Mouse (Mus musculus): ENCODE results near the gene Bmi1. TPM values are rescaled to one million over a fixed set of nuclear protein-coding genes. Genes with fewer than 3 reads are reported as not detected.
A peak's percentile ranks its signal among the peaks of the same experiment; 100 is the strongest.

Bmi1 gene
- polyA plus RNA-seq, 1 experiment from 2014 or later: 29.0 TPM

DNA sequence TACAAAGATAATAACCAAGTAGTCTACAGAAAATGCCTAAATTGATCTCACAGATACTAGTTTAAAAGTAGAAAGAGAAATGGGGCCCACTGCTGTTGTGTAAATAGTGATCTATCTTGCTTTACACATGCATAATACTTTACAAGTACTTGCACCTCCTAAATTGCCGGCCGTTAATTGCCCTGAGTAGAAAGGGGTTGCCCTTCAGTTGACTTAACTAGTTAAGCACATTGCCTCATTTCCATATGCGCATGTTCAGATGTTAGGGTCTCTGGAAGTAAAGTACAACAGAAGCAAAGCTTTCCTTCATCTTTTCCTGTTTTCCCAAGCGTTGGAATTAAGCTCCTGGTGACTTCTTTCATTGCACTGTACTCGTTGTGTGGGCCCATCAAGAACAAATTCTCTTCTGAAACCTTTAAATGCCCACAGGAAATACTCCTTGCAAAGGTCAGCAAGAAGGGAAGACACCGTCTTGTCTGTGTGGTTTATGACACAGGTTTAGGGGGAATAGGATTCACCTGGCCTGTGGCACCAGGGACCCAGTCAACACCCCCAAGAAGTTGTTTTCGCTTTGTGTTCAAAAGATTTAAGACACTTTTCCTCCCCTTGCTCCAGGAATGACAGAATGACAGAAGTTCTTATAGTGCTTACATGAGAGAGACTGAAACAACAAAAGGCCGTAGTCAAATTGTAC is 10.2 kb downstream of the Bmi1 start:
- ATAC-seq (replicated peaks; ENCODE audit: low FRiP score, low read depth) (no peak), DNase-seq (ENCODE audit: low spot score) (no peak)
- peaks cover 4% of the 10 kb centered on the region; the same call in 1 of the 2 replicates for H3K36me3 ChIP-seq (ENCODE audit: insufficient read depth, low read length)
- WGBS: 69% methylated on average over 8 of the region's 8 CpGs
- no peak overlapping the region for H3K4me3 ChIP-seq (replicated peaks; ENCODE audit: low read depth, low read length)
- peaks cover 16% of the 10 kb centered on the region; the same call in 1 of the 2 replicates for H3K4me1 ChIP-seq (replicated peaks; ENCODE audit: insufficient read depth, low read length)
- H3K9me3 ChIP-seq (replicated peaks; ENCODE audit: low read length): no peaks in the 10 kb centered on the region
- no peak for TF ChIP-seq CTCF (IDR thresholded peaks at IDR 0.05; ENCODE audit: low read depth)
- peaks cover 35% of the 10 kb centered on the region for H3K27me3 ChIP-seq (ENCODE audit: insufficient read depth, low read length)
- H3K4me2 ChIP-seq (ENCODE audit: low read length): no peak overlapping the region
- H3K9ac ChIP-seq (ENCODE audit: low read depth, low read length): no peak overlapping the region
- no peak overlapping the region for H3K27ac ChIP-seq

DNA sequence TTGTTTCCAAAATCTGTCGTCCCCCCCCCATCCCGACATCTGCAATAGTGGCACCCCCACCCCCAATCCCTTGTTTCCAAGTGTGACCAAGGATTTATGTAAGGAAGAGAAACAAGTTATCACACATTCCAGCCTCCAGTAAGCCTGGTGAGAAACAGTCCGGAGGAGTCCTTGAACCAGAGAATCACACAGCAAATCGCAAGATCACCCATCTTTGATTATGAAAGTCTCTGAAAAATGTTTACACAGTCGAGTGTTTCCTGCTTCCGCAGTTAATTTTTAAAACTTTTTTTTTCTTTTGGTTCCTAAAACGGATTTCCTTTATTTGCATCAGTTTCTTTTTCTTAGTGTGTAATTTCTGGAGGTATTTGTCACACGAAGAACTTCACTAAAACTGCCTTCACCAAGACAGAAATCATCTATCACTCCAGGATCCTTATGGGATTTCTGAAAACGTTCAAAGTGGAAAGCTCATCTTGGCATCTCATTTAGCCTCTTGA is 10.9 kb downstream of the Bmi1 start:
- WGBS: 16% methylated on average over 9 of the region's 9 CpGs
- Histone ChIP-seq H3K27ac (no peak overlapping the region), H3K27me3 (ENCODE audit: insufficient read depth, low read length) (peaks cover 42% of the 10 kb centered on the region), H3K9me3 (replicated peaks; ENCODE audit: low read length) (no peaks in the 10 kb centered on the region), H3K36me3 (ENCODE audit: insufficient read depth, low read length) (peaks cover 4% of the 10 kb centered on the region; the same call in 1 of the 2 replicates), H3K9ac (ENCODE audit: low read depth, low read length) (no peak overlapping the region), H3K4me1 (replicated peaks; ENCODE audit: insufficient read depth, low read length) (peaks cover 16% of the 10 kb centered on the region; the same call in 1 of the 2 replicates), H3K4me2 (ENCODE audit: low read length) (no peak overlapping the region), H3K4me3 (replicated peaks; ENCODE audit: low read depth, low read length) (no peak overlapping the region)
- DNase-seq (ENCODE audit: low spot score) (no peak), ATAC-seq (replicated peaks; ENCODE audit: low FRiP score, low read depth) (no peak)
- TF ChIP-seq CTCF (IDR thresholded peaks at IDR 0.05; ENCODE audit: low read depth): no peak

DNA sequence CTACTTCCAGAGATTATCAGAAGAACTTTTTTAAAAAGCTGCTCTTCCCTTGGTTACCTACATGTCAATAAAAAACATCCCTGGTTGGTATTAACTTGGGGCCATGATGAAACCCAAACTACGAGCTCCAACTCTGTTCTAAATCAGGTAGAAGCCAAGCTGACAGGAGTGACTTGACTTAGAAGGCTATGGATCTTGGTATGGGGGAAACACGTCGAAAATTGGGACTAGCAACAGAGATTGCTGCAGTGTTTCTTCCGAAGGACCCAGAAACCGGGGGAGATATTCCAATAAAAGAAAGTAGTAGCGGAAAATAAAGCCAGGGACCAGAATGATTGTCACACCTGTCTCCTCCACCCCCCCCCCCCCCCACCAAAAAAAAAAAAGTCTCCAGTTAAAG is 11.5 kb downstream of the Bmi1 start:
- H3K4me2 ChIP-seq (ENCODE audit: low read length): peak overlapping the region; percentile 83
- no peaks in the 10 kb centered on the region for H3K9me3 ChIP-seq (replicated peaks; ENCODE audit: low read length)
- H3K4me3 ChIP-seq (replicated peaks; ENCODE audit: low read depth, low read length): peak overlapping the region; percentile 45; the same call in 1 of the 2 replicates
- ATAC-seq (replicated peaks; ENCODE audit: low FRiP score, low read depth) (no peak), DNase-seq (ENCODE audit: low spot score) (no peak)
- no peak for TF ChIP-seq CTCF (IDR thresholded peaks at IDR 0.05; ENCODE audit: low read depth)
- H3K4me1 ChIP-seq (replicated peaks; ENCODE audit: insufficient read depth, low read length): peaks cover 16% of the 10 kb centered on the region; the same call in 1 of the 2 replicates
- H3K27ac ChIP-seq: no peak overlapping the region
- 11% methylated on average over 6 of the region's 6 CpGs for WGBS
- no peak overlapping the region for H3K9ac ChIP-seq (ENCODE audit: low read depth, low read length)
- H3K27me3 ChIP-seq (ENCODE audit: insufficient read depth, low read length): peaks cover 48% of the 10 kb centered on the region
- peaks cover 4% of the 10 kb centered on the region; the same call in 1 of the 2 replicates for H3K36me3 ChIP-seq (ENCODE audit: insufficient read depth, low read length)

DNA sequence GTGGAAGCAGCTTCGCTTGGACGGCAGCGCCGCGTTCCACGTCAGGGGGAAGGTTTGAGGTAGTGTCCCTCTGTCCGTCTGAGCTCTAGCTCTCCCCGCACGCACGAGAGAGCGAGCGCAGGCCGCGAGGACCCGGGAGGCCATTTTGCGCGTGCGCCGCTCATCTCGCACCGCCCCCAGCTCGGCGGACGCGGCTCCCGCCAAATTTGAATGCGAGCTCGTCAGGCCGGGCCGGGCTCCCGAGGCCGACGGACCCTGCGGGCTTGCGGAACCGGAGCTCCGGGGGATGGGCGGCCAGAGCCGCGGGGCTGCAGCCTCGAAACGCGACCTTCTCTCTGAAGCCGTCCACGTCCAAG is 11.9 kb downstream of the Bmi1 start:
- Histone ChIP-seq H3K27me3 (ENCODE audit: insufficient read depth, low read length) (peaks cover 48% of the 10 kb centered on the region), H3K27ac (no peak overlapping the region), H3K36me3 (ENCODE audit: insufficient read depth, low read length) (peaks cover 4% of the 10 kb centered on the region; the same call in 1 of the 2 replicates), H3K4me3 (replicated peaks; ENCODE audit: low read depth, low read length) (peak overlapping the region; percentile 45), H3K9ac (ENCODE audit: low read depth, low read length) (no peak overlapping the region), H3K4me2 (ENCODE audit: low read length) (peak overlapping the region; percentile 83), H3K9me3 (replicated peaks; ENCODE audit: low read length) (no peaks in the 10 kb centered on the region), H3K4me1 (replicated peaks; ENCODE audit: insufficient read depth, low read length) (peaks cover 16% of the 10 kb centered on the region; the same call in 1 of the 2 replicates)
- DNase-seq (ENCODE audit: low spot score): peak; percentile 74
- peak; percentile 69; the same call in 1 of the 2 replicates for ATAC-seq (replicated peaks; ENCODE audit: low FRiP score, low read depth)
- no peak for TF ChIP-seq CTCF (IDR thresholded peaks at IDR 0.05; ENCODE audit: low read depth)
- under 1% methylated on average over 37 of the region's 45 CpGs for WGBS

DNA sequence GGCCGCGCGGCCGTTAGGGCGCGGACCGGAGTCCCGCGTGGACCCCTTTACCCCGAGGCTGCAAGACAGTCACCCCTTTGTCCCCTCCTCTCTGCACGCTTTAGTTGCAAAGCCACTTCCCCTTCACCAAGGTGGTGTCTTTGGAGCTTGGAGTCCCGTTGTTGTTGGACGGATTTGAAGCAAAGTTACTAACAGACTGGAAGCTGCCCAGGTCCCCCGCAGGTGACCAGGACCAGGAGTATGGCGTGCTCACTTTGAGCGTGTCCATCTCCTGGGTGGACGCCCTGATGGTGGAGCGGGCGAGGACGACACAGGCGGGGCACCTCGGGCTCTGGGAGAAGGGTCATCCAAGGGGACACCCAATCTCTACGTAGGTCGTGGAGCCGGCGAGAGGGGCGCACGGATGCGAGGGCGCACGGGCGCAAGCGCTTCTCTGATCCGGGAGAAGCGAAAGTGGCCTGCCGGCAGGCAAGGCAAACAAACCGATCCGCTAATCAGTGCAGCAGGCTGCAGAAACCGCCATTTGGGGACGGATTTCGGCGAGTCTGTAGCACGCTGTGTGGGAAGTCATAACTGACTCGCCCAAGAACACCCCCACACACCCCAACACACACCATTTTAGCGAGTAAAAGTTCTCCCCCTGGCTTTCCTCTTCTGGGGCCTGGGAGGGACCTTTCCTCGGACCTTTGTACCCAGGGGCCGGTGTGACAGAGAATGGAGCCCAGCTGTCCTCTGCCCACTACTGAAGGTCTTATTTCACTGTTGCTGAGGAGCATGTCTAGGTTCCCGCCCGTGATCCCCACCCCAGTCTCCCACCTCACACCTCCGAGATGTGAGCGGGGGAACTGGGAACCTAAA is 12.5 kb downstream of the Bmi1 start:
- no peak for TF ChIP-seq CTCF (IDR thresholded peaks at IDR 0.05; ENCODE audit: low read depth)
- H3K9me3 ChIP-seq (replicated peaks; ENCODE audit: low read length): no peaks in the 10 kb centered on the region
- peaks cover 48% of the 10 kb centered on the region for H3K27me3 ChIP-seq (ENCODE audit: insufficient read depth, low read length)
- ATAC-seq (replicated peaks; ENCODE audit: low FRiP score, low read depth) (peak; percentile 19; the same call in 1 of the 2 replicates), DNase-seq (ENCODE audit: low spot score) (peak; percentile 54)
- H3K27ac ChIP-seq: no peak overlapping the region
- peaks cover 16% of the 10 kb centered on the region; the same call in 1 of the 2 replicates for H3K4me1 ChIP-seq (replicated peaks; ENCODE audit: insufficient read depth, low read length)
- peak overlapping the region; percentile 42; the same call in 1 of the 2 replicates for H3K9ac ChIP-seq (ENCODE audit: low read depth, low read length)
- H3K4me2 ChIP-seq (ENCODE audit: low read length): peak overlapping the region; percentile 83
- H3K36me3 ChIP-seq (ENCODE audit: insufficient read depth, low read length): 0 out of 2 replicates have a peak, but pooled peaks cover under 1% of the 10 kb centered on the region
- H3K4me3 ChIP-seq (replicated peaks; ENCODE audit: low read depth, low read length): peak overlapping the region; percentile 45
- under 1% methylated on average over 51 of the region's 51 CpGs for WGBS
